Mouse (Mus musculus) bone marrow macrophage, adult 2 months (primary cell): ENCODE measurements at regions not wholly inside any gene's neighbourhood (a gene's known extent, or its start where the extent isn't known, plus 50 kb on each side); places are given as distances from the start of the nearest gene placed in this dataset.

ENCODE experiments used
- H3K27ac ChIP-seq: 2 replicates; pipeline ENCODE4 v1.5.1; 2012; ENCODE audit warnings: low read depth, low read length; ENCODE audit not compliant: insufficient read depth
- H3K4me1 ChIP-seq: 2 replicates; pipeline ENCODE4 v1.6.1; 2012; ENCODE audit warnings: low read length; ENCODE audit not compliant: control insufficient read depth, insufficient read depth
- H3K4me3 ChIP-seq: 2 replicates; pipeline ENCODE4 v1.5.1; 2012; ENCODE audit warnings: mild to moderate bottlenecking, low read length, moderate library complexity; ENCODE audit not compliant: insufficient read depth
- CTCF ChIP-seq: IDR thresholded peaks from 2 replicates; pipeline ENCODE4 v1.5.1; 2012; ENCODE audit warnings: low read depth, mild to moderate bottlenecking, low read length, moderate library complexity
- POLR2A ChIP-seq: IDR thresholded peaks from 2 replicates; pipeline ENCODE4 v1.6.1; 2012; ENCODE audit warnings: mild to moderate bottlenecking, low read depth, low read length, borderline replicate concordance

- Histone ChIP-seq H3K4me1 (no peaks in the 10 kb centered on the region), H3K27ac (no peak overlapping the region), H3K4me3 (no peak overlapping the region)
- no peak for TF ChIP-seq CTCF
- TF ChIP-seq POLR2A: no peak
These were observed 51.0 kb upstream of the Mrps10 start for GRCm38 (mm10) chr17:47317651-47318050.

- Histone ChIP-seq H3K27ac (no peak overlapping the region), H3K4me3 (no peak overlapping the region), H3K4me1 (no peaks in the 10 kb centered on the region)
- TF ChIP-seq POLR2A (no peak), CTCF (no peak)
These were observed 55.5 kb upstream of the Mrps10 start for GRCm38 (mm10) chr17:47313162-47313561.

- H3K4me1 ChIP-seq: no peaks in the 10 kb centered on the region
These were observed 57.4 kb upstream of the Mrps10 start for GRCm38 (mm10) chr17:47311272-47311671.

GRCm38 (mm10) chr17:47306027-47306761 lies 62.5 kb upstream of the Mrps10 start:
- Histone ChIP-seq H3K4me1 (peaks cover under 1% of the 10 kb centered on the region), H3K27ac (no peak overlapping the region), H3K4me3 (no peak overlapping the region)
- TF ChIP-seq POLR2A (no peak), CTCF (no peak)

More at GRCm38 (mm10) chr17:47311272-47311671, 57.4 kb upstream of the Mrps10 start:
- TF ChIP-seq CTCF (no peak), POLR2A (no peak)
- H3K27ac ChIP-seq: no peak overlapping the region
- H3K4me3 ChIP-seq: no peak overlapping the region

- no peak for TF ChIP-seq CTCF
- TF ChIP-seq POLR2A: no peak
- Histone ChIP-seq H3K4me1 (peaks cover 4% of the 10 kb centered on the region), H3K27ac (no peak overlapping the region), H3K4me3 (no peak overlapping the region)
These were observed 64.1 kb upstream of the Mrps10 start for GRCm38 (mm10) chr17:47304463-47305199.

- TF ChIP-seq POLR2A (no peak), CTCF (no peak)
- Histone ChIP-seq H3K27ac (no peak overlapping the region), H3K4me1 (peaks cover 4% of the 10 kb centered on the region), H3K4me3 (no peak overlapping the region)
These were observed 65.1 kb upstream of the Mrps10 start for GRCm38 (mm10) chr17:47303600-47303999.

GRCm38 (mm10) chr17:47298396-47298919 lies 70.2 kb upstream of the Mrps10 start:
- Histone ChIP-seq H3K27ac (no peak overlapping the region), H3K4me3 (no peak overlapping the region), H3K4me1 (peaks cover 27% of the 10 kb centered on the region)
- TF ChIP-seq POLR2A (no peak), CTCF (no peak)

GRCm38 (mm10) chr17:47297965-47298364 lies 70.7 kb upstream of the Mrps10 start:
- Histone ChIP-seq H3K4me3 (no peak overlapping the region), H3K4me1 (peaks cover 32% of the 10 kb centered on the region), H3K27ac (no peak overlapping the region)
- TF ChIP-seq CTCF: no peak
- no peak for TF ChIP-seq POLR2A

GRCm38 (mm10) chr17:47296709-47297450 lies 71.8 kb upstream of the Mrps10 start:
- no peak for TF ChIP-seq CTCF
- TF ChIP-seq POLR2A: no peak
- H3K4me1 ChIP-seq: peaks cover 35% of the 10 kb centered on the region
- peak overlapping the region; percentile 17 for H3K27ac ChIP-seq
- no peak overlapping the region for H3K4me3 ChIP-seq
